Mouse (Mus musculus) heart, adult 8-10 months (tissue): ENCODE results near the gene Elf4. TPM values are rescaled to one million over a fixed set of nuclear protein-coding genes. Genes with fewer than 3 reads are reported as not detected.

ENCODE experiments used
- DNase-seq: peaks from one replicate; pipeline ENCODE4 v3.0.0; 2022; ENCODE audit warnings: low spot score
- total RNA-seq, 4 experiments: library from RNA; stranded (reverse); gene quantifications; 2 replicates each; pipeline ENCODE4 v1.2.4; 2022

Elf4 gene
- total RNA-seq, 4 experiments from 2014 or later: 3.4 to 6.1 (median 4.2) TPM

DNA sequence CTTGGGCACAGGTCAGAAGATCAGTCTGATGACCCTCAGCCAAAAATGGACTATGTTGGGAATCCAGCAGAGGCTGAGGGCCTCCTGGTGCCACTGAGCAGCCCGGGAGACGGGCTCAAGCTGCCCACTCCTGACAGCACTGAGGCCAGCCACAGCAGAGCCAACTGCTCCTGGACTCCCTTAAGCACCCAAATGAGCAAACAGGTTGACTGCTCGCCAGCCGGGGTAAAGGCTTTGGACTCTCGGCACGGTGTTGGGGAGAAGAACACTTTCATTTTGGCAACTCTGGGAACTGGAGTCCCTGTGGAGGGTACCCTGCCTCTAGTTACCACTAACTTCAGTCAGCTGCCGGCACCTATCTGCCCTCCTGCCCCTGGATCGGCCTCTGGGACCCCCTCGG, 95.1 kb downstream of the Elf4 start:
- no peak for DNase-seq

DNA sequence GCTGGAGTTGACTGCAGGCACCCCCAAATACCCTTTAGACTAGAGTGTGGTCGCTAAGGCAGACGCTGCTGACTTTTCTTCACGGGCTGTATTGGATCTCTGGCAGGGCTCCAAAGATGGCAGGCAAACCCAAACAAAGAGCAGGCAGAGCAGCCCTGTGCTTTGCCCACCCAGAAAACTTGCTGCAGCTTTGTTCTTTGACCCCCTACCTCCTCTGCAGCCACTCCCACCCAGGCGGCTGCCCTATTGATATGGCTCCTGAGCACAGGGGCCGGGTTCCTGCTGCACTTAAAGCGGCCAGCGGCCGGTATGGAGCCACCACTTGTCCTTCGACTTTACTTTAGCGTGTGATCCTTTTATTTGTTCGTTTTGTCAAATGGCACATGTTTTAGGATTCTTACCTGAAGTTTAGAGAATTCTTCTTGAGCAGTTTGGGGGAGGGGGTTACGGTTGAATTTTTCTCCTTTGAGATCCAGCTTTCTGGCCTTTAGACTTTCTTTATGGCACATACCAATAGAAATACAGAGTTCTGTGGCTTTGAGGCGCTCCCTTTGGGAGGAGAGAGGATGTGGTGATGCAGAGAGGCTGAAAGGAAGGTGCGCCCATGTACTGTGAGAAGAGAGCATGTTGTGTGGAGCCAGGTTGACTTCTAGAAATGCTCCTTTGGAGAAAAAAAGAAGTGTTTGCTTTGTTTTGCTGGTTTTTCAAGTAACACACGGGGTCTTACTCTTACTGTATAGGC, 96.9 kb downstream of the Elf4 start:
- DNase-seq: no peak

Other genes starting within 250 kb of the Elf4 start
- gene Utp14a, start 206.3 kb downstream of the Elf4 start, total RNA-seq: 10 to 100 TPM; 11.0 to 18.6 (median 17.0) TPM
- gene Bcorl1, start 121.8 kb downstream of the Elf4 start, total RNA-seq: 1 to 10 TPM; 4.9 to 6.1 (median 5.5) TPM
- 100 to 1,000 TPM in 1 of 4 experiments, 10 to 100 TPM in 3; 88.6 to 105 (median 94.1) TPM for gene Aifm1, start 50.4 kb upstream of the Elf4 start, total RNA-seq
- gene Rab33a, start 56.2 kb upstream of the Elf4 start, total RNA-seq: under 1 TPM in 3 of 4 experiments, not detected in 1; 0.28 to 0.40 (median 0.31) TPM
- 1 to 10 TPM; 3.4 to 6.0 (median 5.3) TPM for gene Zfp280c, start 131.4 kb upstream of the Elf4 start, total RNA-seq
- gene Slc25a14, start 160.3 kb upstream of the Elf4 start, total RNA-seq: 1 to 10 TPM; 1.4 to 2.8 (median 2.2) TPM
- not detected for gene Gpr119, start 211.3 kb upstream of the Elf4 start, total RNA-seq
- gene Rbmx2, start 231.9 kb upstream of the Elf4 start, total RNA-seq: 1 to 10 TPM; 1.7 to 2.4 (median 1.9) TPM